Mouse (Mus musculus): ENCODE measurements around the gene Hist1h2bh.

DNA sequence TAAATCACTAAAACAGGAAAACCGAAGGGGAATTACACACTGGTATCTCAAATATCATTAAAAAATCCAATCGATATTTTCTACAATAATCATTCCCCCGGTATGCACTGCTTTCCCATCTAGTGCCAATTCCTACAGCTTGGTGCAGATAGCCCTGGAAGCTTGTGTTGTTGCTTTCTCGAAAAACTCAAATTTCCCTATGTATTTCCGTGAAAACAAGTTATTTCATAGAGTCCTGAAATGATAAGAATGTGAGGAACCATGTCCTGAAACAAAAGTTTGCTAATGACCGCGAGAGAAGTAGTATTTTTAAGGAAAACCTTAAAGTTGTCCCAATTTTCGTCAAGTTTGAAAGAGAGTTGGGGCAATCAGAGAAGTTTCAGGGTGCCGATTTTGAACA lies 11.2 kb upstream of the Hist1h2bh start:
- TF ChIP-seq CTCF (IDR thresholded peaks at IDR 0.05; ENCODE audit: extremely low read depth, insufficient read length, insufficient replicate concordance, low read depth, low read length): no peak
- no peak for TF ChIP-seq POLR2A (IDR thresholded peaks at IDR 0.05; ENCODE audit: low read depth, low read length)
